Mouse (Mus musculus): ENCODE measurements at regions not wholly inside any gene's neighbourhood (a gene's known extent, or its start where the extent isn't known, plus 50 kb on each side); places are given as distances from the start of the nearest gene placed in this dataset.

- in situ Hi-C loops (cut with MboI; ENCODE audit: unreplicated experiment in 2 of 2), result no loop called here
Observed at GRCm38 (mm10) chr6:120614526-120614925, 51.6 kb upstream of the Cecr2 start.

- in situ Hi-C loops (cut with MboI; ENCODE audit: unreplicated experiment in 2 of 2), result no loop called here
Observed at GRCm38 (mm10) chr6:120612346-120612745, 53.8 kb upstream of the Cecr2 start.

GRCm38 (mm10) chr6:120609858-120610257, 56.3 kb upstream of the Cecr2 start:
- in situ Hi-C loops (cut with MboI; ENCODE audit: unreplicated experiment in 2 of 2), result loop anchor here in 1 of 2 experiments (10.0 kb wide), 1 partner anchor 65 kb away; no protein-coding TSS in a partner anchor

GRCm38 (mm10) chr6:120605471-120605870, 60.7 kb upstream of the Cecr2 start:
- in situ Hi-C loops (cut with MboI; ENCODE audit: unreplicated experiment in 2 of 2), result loop anchor here in 1 of 2 experiments (10.0 kb wide), 1 partner anchor 69 kb away; no protein-coding TSS in a partner anchor

GRCm38 (mm10) chr6:120604020-120604958, 61.9 kb upstream of the Cecr2 start:
- in situ Hi-C loops (cut with MboI; ENCODE audit: unreplicated experiment in 2 of 2), result loop anchor here (5.0 to 10.0 kb wide), 2 partner anchors 43 to 71 kb away; no protein-coding TSS in a partner anchor

GRCm38 (mm10) chr6:120603454-120603853, 62.7 kb upstream of the Cecr2 start:
- in situ Hi-C loops (cut with MboI; ENCODE audit: unreplicated experiment in 2 of 2), result loop anchor here (5.0 to 10.0 kb wide), 2 partner anchors 44 to 71 kb away; no protein-coding TSS in a partner anchor

GRCm38 (mm10) chr6:120600376-120600775, 65.8 kb upstream of the Cecr2 start:
- in situ Hi-C loops (cut with MboI; ENCODE audit: unreplicated experiment in 2 of 2), result loop anchor here (5.0 to 10.0 kb wide), 2 partner anchors 47 to 74 kb away; no protein-coding TSS in a partner anchor

- in situ Hi-C loops (cut with MboI; ENCODE audit: unreplicated experiment in 2 of 2), result no loop called here
Observed at GRCm38 (mm10) chr6:120598471-120598870, 67.4 kb upstream of the Hdhd5 start.

- in situ Hi-C loops (cut with MboI; ENCODE audit: unreplicated experiment in 2 of 2), result no loop called here
Observed at GRCm38 (mm10) chr6:120597887-120598286, 66.8 kb upstream of the Hdhd5 start.

- in situ Hi-C loops (cut with MboI; ENCODE audit: unreplicated experiment in 2 of 2), result no loop called here
Observed at GRCm38 (mm10) chr6:120596717-120597116, 65.6 kb upstream of the Hdhd5 start.

GRCm38 (mm10) chr6:120594463-120594862, 63.3 kb upstream of the Hdhd5 start:
- in situ Hi-C loops (cut with MboI; ENCODE audit: unreplicated experiment in 2 of 2), result no loop called here

- in situ Hi-C loops (cut with MboI; ENCODE audit: unreplicated experiment in 2 of 2), result no loop called here
Observed at GRCm38 (mm10) chr6:120592705-120593104, 61.6 kb upstream of the Hdhd5 start.

GRCm38 (mm10) chr6:120592031-120592681, 61.0 kb upstream of the Hdhd5 start:
- in situ Hi-C loops (cut with MboI; ENCODE audit: unreplicated experiment in 2 of 2), result no loop called here

GRCm38 (mm10) chr6:120590191-120590590, 59.1 kb upstream of the Hdhd5 start:
- in situ Hi-C loops (cut with MboI; ENCODE audit: unreplicated experiment in 2 of 2), result no loop called here

GRCm38 (mm10) chr6:120588701-120589659, 57.9 kb upstream of the Hdhd5 start:
- in situ Hi-C loops (cut with MboI; ENCODE audit: unreplicated experiment in 2 of 2), result loop anchor here (10.0 kb wide), 2 partner anchors 56 to 146 kb away; no protein-coding TSS in a partner anchor

GRCm38 (mm10) chr6:120585941-120586280, 54.8 kb upstream of the Hdhd5 start:
- in situ Hi-C loops (cut with MboI; ENCODE audit: unreplicated experiment in 2 of 2), result loop anchor here (10.0 kb wide), 2 partner anchors 59 to 149 kb away; no protein-coding TSS in a partner anchor

- in situ Hi-C loops (cut with MboI; ENCODE audit: unreplicated experiment in 2 of 2), result loop anchor here (10.0 kb wide), 2 partner anchors 59 to 149 kb away; no protein-coding TSS in a partner anchor
Observed at GRCm38 (mm10) chr6:120585118-120585940, 54.2 kb upstream of the Hdhd5 start.

GRCm38 (mm10) chr6:120581748-120582147, 50.6 kb upstream of the Hdhd5 start:
- in situ Hi-C loops (cut with MboI; ENCODE audit: unreplicated experiment in 2 of 2), result loop anchor here (10.0 kb wide), 2 partner anchors 63 to 153 kb away; no protein-coding TSS in a partner anchor
